Comparison of ENCODE assay signal across 10 mouse cellular contexts in genomic region chr8:12905599-12906321, GRCm38 (mm10). TPM values are rescaled to one million over a fixed set of nuclear protein-coding genes. Genes with fewer than 3 reads are reported as not detected.
DNase-seq lines count a peak whose midpoint lies in the region; ATAC-seq and TF ChIP-seq lines count a peak whose summit lies in the region.
"Had no signal": no experiment of that assay in that cellular context is flagged by ENCODE, and none has a peak within 500 bp of the region (broad histone marks: within the 10 kb centered on the region; RNA-seq: fewer than 3 reads in every experiment).

No protein-coding gene starts in this region.

- DNase-seq in adrenal gland, adult 2 months = peak; percentile 34
- DNase-seq in adrenal gland, postnatal 4 days (ENCODE audit: low spot score in 2 of 2) = no peak
- no peak for DNase-seq in MN1 (ENCODE audit: low spot score)
- DNase-seq: cerebellum, adult 11 months had no signal

- no peak for TF ChIP-seq CTCF in intestine, postnatal 0 days (IDR thresholded peaks at IDR 0.05; ENCODE audit: low read depth)
- no peak for TF ChIP-seq CTCF in olfactory bulb, adult 2 months (IDR thresholded peaks at IDR 0.05; ENCODE audit: insufficient read depth, low read depth, low read length)

- no peaks in the 10 kb centered on the region for H3K9me3 ChIP-seq in intestine, embryonic 15.5 days
- no peaks in the 10 kb centered on the region for H3K9me3 ChIP-seq in intestine, postnatal 0 days (ENCODE audit: control insufficient read depth)
- no peaks in the 10 kb centered on the region for H3K9me3 ChIP-seq in kidney, embryonic 15.5 days (replicated peaks)
- H3K9me3 ChIP-seq: liver, embryonic 12.5 days had no signal

- H3K4me2 ChIP-seq in intestine, embryonic 15.5 days (replicated peaks) = no peak overlapping the region
- H3K4me2 ChIP-seq in intestine, postnatal 0 days (replicated peaks; ENCODE audit: low read depth) = no peak overlapping the region
- H3K4me2 ChIP-seq in kidney, embryonic 15.5 days = no peak overlapping the region
- H3K4me2 ChIP-seq: liver, embryonic 12.5 days had no signal

- H3K36me3 ChIP-seq in intestine, embryonic 15.5 days = no peaks in the 10 kb centered on the region
- H3K36me3 ChIP-seq in intestine, postnatal 0 days (ENCODE audit: control insufficient read depth, insufficient read depth) = no peaks in the 10 kb centered on the region
- no peaks in the 10 kb centered on the region for H3K36me3 ChIP-seq in kidney, embryonic 15.5 days
- H3K36me3 ChIP-seq: liver, embryonic 12.5 days had no signal

- no peaks in the 10 kb centered on the region for H3K27me3 ChIP-seq in intestine, embryonic 15.5 days (replicated peaks)
- H3K27me3 ChIP-seq in intestine, postnatal 0 days (replicated peaks; ENCODE audit: control insufficient read depth, insufficient read depth, low read length) = no peaks in the 10 kb centered on the region
- no peaks in the 10 kb centered on the region for H3K27me3 ChIP-seq in kidney, embryonic 15.5 days

- H3K4me3 ChIP-seq in intestine, embryonic 15.5 days (replicated peaks) = no peak overlapping the region
- no peak overlapping the region for H3K4me3 ChIP-seq in intestine, postnatal 0 days (ENCODE audit: low read depth, low read length)
- H3K4me3 ChIP-seq in kidney, embryonic 15.5 days (replicated peaks) = no peak overlapping the region
- no peak overlapping the region for H3K4me3 ChIP-seq in olfactory bulb, adult 2 months (ENCODE audit: insufficient read depth, low read depth, low read length)
- H3K4me3 ChIP-seq: liver, embryonic 12.5 days had no signal

- H3K4me1 ChIP-seq in intestine, embryonic 15.5 days (replicated peaks) = no peaks in the 10 kb centered on the region
- H3K4me1 ChIP-seq in intestine, postnatal 0 days (replicated peaks; ENCODE audit: control insufficient read depth, insufficient read depth, low read length) = no peaks in the 10 kb centered on the region
- H3K4me1 ChIP-seq in kidney, embryonic 15.5 days = peaks cover 26% of the 10 kb centered on the region
- H3K4me1 ChIP-seq in olfactory bulb, adult 2 months (ENCODE audit: control insufficient read depth, insufficient read depth, low read length) = no peaks in the 10 kb centered on the region
- H3K4me1 ChIP-seq: liver, embryonic 12.5 days had no signal

- 74% methylated on average over 11 of the region's 11 CpGs for WGBS in intestine, embryonic 15.5 days
- WGBS in intestine, postnatal 0 days = 76% methylated on average over 11 of the region's 11 CpGs
- WGBS in kidney, embryonic 15.5 days = 69% methylated on average over 11 of the region's 11 CpGs
- WGBS in olfactory bulb, adult 2 months = 85% methylated on average over 11 of the region's 11 CpGs

- no peak overlapping the region for H3K27ac ChIP-seq in intestine, embryonic 15.5 days
- no peak overlapping the region; the same call in none of the 2 replicates for H3K27ac ChIP-seq in intestine, postnatal 0 days (ENCODE audit: low read depth, low read length)
- peak overlapping the region; percentile 16 for H3K27ac ChIP-seq in kidney, embryonic 15.5 days
- H3K27ac ChIP-seq in olfactory bulb, adult 2 months (ENCODE audit: insufficient read depth, low read depth, low read length) = 0 out of 2 replicates have a peak overlapping the region, but pooled peaks have one; percentile 9
- H3K27ac ChIP-seq: liver, embryonic 12.5 days had no signal

- ATAC-seq in intestine, embryonic 15.5 days = 0 out of 2 replicates have a peak, but pooled peaks have one; percentile 4
- ATAC-seq in intestine, postnatal 0 days = no peak
- ATAC-seq in kidney, embryonic 15.5 days (replicated peaks; ENCODE audit: low FRiP score) = no peak; the same call in 1 of the 2 replicates
- no peak for ATAC-seq in megakaryocyte-erythroid progenitor cell, adult 5-6 weeks (replicated peaks; ENCODE audit: low FRiP score, low TSS enrichment, poor library complexity, severe bottlenecking)
- ATAC-seq: liver, embryonic 12.5 days had no signal

- H3K9ac ChIP-seq in intestine, embryonic 15.5 days = no peak overlapping the region
- no peak overlapping the region for H3K9ac ChIP-seq in intestine, postnatal 0 days (ENCODE audit: low read depth, low read length)
- H3K9ac ChIP-seq in kidney, embryonic 15.5 days = no peak overlapping the region
- H3K9ac ChIP-seq: liver, embryonic 12.5 days had no signal

- TF ChIP-seq POLR2A in olfactory bulb, adult 2 months (IDR thresholded peaks at IDR 0.05; ENCODE audit: insufficient read depth, low read depth, low read length) = no peak

RNA-seq across cellular contexts. Expression of gene Mcf2l, which starts 32.2 kb away (rescaled TPM):
- total RNA-seq in adrenal gland, adult 2 months (2021) = 10 to 100 TPM; 24.0 to 25.4 TPM
- 9.6 and 12.4 TPM in 2 replicates for polyA plus RNA-seq in adrenal gland, adult 2 months (2012; rRNA removed)
- 10 to 100 TPM; 37.7 to 49.5 TPM for total RNA-seq in adrenal gland, postnatal 4 days (2021)
- 13.1 and 13.7 TPM in 2 replicates for polyA plus RNA-seq in intestine, embryonic 15.5 days (2015; fragmentation: Nextera tagmentation; extraction: Ambion mirVana)
- polyA plus RNA-seq in intestine, postnatal 0 days (2015; fragmentation: Nextera tagmentation; extraction: Ambion mirVana) = 5.7 and 6.7 TPM in 2 replicates
- 18.9 and 22.7 TPM in 2 replicates for polyA plus RNA-seq in kidney, embryonic 15.5 days (2015; fragmentation: Nextera tagmentation; extraction: Ambion mirVana)
- 245 and 415 TPM in 2 replicates for polyA plus RNA-seq in olfactory bulb, adult 2 months (2012; ENCODE audit: insufficient read depth, insufficient read length, low replicate concordance, missing spikeins)
- 0.37 and 1.5 TPM in 2 replicates for total RNA-seq in megakaryocyte-erythroid progenitor cell, adult 5-6 weeks (2014; fragmentation: Nextera tagmentation)
- total RNA-seq in megakaryocyte-erythroid progenitor cell, adult 5-6 weeks (2017) = 0.23 and 1.3 TPM in 2 replicates

Comparison
In these comparisons a context has a peak if more than half of its experiments do, and no peak if none do; other contexts are left out.
1. H3K27ac ChIP-seq: peak in kidney, embryonic 15.5 days (single experiment) and olfactory bulb, adult 2 months (single experiment); none in intestine, embryonic 15.5 days (single experiment) and intestine, postnatal 0 days (single experiment).
2. RNA of gene Mcf2l, which starts 32.2 kb away (polyA plus RNA-seq): 245 to 415 TPM in olfactory bulb, adult 2 months; 18.9 to 22.7 TPM in kidney, embryonic 15.5 days, 13.1 to 13.7 TPM in intestine, embryonic 15.5 days, 9.6 to 12.4 TPM in adrenal gland, adult 2 months and 5.7 to 6.7 TPM in intestine, postnatal 0 days; every median in the first group is over 10 times any median in the second.